Mouse (Mus musculus): ENCODE results near the gene Ttc6. TPM values are rescaled to one million over a fixed set of nuclear protein-coding genes. Genes with fewer than 3 reads are reported as not detected.

The Ttc6 gene
- total RNA-seq, 2 experiments from 2014 or later = 0.73 to 0.98 TPM

- peak; percentile 11 to 32 for DNase-seq (ENCODE audit: low spot score in 2 of 2)
Measured at GRCm38 (mm10) chr12:57545371-57546241, 18.3 kb upstream of the Ttc6 start.

DNA sequence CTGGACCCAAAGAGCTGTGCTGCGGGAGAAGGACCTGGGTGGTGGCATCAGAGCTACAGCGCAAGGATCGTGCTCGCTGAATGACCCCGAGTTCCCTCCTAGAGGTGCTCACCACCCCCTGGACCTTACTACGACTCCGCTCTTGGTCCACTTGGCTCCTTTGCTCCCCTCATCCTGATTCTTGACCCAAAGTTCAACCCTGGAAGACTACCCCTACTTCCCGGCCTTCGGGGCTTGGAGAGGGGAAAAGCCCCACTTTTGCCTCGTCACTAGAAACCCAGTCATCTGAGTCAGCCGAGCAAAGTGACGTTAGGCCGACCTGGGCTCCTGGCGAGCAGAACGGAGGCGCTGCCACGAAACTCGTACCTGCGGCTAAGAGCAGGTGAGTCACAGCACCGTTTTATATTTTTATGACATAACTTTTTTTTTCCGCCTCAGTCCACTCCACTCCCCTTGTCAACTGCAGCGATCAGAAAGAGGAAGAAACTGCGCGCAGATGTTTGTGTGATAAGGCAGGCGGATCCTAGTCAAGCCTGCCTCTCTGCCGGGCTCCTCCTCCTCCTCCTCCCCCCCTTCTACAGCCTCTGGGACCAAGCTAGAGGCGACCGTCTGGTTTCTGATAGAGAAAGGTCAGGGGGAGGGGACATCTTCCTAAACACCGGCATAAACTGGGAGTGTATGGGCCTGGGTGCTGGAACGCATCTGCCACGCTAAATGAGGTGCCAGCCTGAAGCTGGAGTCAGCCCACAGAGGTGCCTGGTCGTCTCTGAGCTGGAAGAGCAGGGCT lies 17.3 kb upstream of the Ttc6 start, which contains the start of gene Foxa1:
Foxa1 (minus strand) TSS at position 502 of the 787 bp plus-strand sequence.
- DNase-seq (ENCODE audit: low spot score in 2 of 2) = peak in 1 of 2 experiments; percentile 5

DNA sequence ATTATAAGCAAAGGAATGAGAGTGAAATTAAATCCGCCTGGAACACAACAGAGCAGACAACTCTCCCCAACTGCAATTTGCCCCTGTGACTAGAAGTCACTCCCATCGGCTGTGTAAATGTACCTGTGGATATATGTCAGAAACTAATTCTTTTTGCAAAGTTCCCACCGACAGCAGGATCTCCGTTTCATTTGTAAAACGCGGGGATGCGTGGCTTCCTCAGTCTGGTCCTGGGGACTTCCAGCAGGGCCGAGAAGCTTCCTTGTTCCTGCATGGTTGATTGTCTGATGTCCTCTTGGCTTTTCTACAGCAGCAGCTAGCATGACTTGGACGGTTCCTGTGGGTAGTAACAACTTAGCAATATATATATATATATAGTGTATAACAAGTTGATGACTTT lies 16.0 kb upstream of the Ttc6 start:
- no peak for DNase-seq (ENCODE audit: low spot score in 2 of 2)

GRCm38 (mm10) chr12:57548352-57548980 lies 15.4 kb upstream of the Ttc6 start:
- peak in 1 of 2 experiments; percentile 12 for DNase-seq (ENCODE audit: low spot score in 2 of 2)

- DNase-seq (ENCODE audit: low spot score in 2 of 2) = no peak
Measured at GRCm38 (mm10) chr12:57548981-57549666, 14.8 kb upstream of the Ttc6 start.

DNA sequence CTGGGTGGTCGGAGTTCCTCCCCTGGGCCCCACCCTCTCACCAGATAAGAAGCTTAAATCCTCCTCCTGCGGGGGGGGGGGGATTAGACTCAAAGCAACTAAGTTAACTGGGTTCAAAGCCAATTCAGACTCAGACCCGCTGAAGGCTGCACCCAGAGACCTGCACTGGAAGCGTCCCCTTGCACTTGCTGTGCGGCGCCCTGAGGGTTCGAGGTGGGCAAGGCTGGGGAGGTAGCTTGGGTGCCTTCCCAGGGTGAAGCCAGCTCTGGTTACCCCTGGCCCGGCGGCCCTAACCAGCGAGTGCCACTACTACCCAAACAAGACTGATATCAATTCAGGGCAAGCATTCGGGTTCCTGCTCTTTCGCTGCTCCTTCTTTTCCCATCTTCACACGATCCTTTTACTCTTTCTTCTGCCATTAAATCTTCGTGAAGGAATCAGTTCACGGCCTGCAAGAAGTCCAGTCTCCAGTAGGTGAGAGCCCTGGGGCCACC lies 14.2 kb upstream of the Ttc6 start:
- no peak for DNase-seq (ENCODE audit: low spot score in 2 of 2)

DNA sequence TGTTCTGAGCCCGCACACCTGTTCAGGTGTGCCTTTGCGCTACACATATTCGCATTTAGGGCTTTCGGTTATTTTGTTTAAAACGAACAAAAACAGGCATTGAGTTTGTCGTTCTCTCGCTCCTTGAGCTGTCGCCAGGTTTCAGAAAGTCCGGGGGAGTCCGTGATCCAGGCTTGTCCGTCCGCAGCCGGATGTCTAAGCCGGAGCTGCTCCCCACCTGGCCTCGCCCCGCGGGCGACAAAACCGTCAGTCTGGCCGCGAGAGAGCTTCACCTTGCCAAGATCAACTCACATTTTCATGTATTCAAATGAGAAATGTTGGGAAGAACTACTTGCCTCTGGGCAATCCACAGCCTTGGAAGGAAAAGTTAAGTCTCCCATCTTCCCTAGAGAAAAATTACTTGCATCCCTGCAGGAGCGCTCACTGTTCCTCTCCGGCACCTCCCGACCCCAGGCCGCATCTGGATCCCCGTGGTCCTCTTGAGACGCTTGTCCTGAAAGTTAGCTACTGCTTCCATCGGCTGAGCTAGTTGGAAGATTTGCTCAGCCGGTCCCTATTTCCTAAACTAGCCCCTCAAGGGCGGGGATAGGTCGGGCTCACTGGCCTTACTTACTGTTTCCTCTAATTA lies 13.6 kb upstream of the Ttc6 start:
- DNase-seq (ENCODE audit: low spot score in 2 of 2) = no peak

GRCm38 (mm10) chr12:57550881-57551280 lies 13.0 kb upstream of the Ttc6 start:
- no peak for DNase-seq (ENCODE audit: low spot score in 2 of 2)

DNA sequence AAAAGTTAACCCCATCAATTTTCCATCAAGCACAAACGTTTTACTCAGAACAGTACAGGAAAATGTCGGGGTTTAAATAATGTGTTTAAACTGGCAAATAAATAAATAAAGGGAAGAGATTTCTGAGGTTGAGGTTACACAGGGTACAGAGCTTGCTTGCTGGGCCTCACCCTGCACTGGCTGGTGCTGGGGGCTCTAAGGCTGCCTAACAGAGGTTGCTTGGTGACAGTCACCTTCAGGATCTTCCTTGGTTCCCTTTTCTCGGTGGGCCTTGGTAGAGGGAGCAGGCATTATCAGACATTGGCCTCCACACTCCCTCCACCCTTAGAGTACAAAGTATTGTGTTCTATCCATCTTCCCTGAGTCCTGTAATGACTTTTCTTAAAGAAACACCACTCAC lies 11.6 kb upstream of the Ttc6 start:
- no peak for DNase-seq (ENCODE audit: low spot score in 2 of 2)

GRCm38 (mm10) chr12:57554091-57554490 lies 9.8 kb upstream of the Ttc6 start:
- DNase-seq (ENCODE audit: low spot score in 2 of 2) = no peak

DNA sequence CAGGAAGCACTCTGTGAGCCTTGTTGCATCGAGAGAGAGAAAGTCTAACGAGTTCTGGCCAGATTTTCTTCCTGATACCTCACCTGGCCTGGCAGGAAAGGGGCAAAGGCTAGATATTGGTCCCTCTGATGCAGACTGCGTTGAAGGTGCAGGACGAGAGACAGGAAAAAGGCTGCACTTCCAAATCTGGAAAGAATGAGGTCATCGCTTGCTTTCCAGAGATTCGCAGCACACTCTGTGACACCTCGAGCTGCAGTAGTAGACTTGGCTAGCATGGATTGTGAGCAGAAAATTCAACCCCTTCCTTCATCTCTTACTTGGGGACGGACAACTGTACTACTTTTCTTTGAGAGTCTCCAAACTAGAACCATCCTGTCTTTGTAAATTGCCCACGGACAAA lies 7.9 kb downstream of the Ttc6 start:
- DNase-seq (ENCODE audit: low spot score in 2 of 2) = no peak

DNA sequence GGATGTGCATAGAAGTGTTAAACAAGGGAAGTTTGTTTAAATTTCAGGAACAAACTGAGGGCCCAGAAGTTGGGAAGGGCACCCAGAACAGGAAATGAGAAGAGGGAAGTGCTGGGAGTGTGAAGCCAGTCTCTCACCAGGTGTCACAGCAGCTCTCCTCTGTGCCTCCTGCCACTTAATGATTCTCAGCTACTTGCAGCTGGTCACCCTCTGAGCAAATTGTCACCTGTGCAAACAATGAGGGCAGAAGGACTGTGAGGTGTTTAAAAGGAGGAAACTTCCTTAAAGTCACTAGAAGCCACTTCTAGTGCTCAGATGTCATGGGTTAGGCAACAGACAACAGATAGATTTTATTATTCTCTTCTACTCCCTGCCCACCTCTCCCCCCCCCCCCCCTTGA lies 8.5 kb downstream of the Ttc6 start:
- no peak for DNase-seq (ENCODE audit: low spot score in 2 of 2)

GRCm38 (mm10) chr12:57575931-57576628 lies 12.2 kb downstream of the Ttc6 start:
- DNase-seq (ENCODE audit: low spot score in 2 of 2) = peak; percentile 40 to 67

DNA sequence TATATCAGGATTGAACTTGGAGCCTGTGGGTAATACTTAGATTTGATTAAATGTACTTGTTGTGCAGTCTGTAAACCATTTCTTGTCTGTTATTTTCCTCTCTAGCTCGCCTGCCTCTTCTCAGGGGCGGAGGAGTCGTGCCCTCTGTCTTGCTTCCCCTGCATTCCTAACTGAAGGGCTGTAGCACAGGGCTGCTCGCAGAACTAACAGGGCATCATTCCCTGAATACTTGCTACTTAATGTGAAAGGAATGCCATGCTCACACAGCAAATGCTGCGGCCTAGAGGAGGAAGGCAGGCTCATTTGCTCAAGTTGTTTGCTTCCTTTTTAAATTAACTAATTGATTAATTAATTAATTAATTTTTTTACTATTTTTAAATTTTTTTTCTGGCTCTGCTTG lies 43.7 kb downstream of the Ttc6 start:
- DNase-seq (ENCODE audit: low spot score in 2 of 2) = no peak

- no peak for DNase-seq (ENCODE audit: low spot score in 2 of 2)
Measured at GRCm38 (mm10) chr12:57615137-57615536, 51.2 kb downstream of the Ttc6 start.

GRCm38 (mm10) chr12:57622030-57622429 lies 58.1 kb downstream of the Ttc6 start:
- no peak for DNase-seq (ENCODE audit: low spot score in 2 of 2)

DNA sequence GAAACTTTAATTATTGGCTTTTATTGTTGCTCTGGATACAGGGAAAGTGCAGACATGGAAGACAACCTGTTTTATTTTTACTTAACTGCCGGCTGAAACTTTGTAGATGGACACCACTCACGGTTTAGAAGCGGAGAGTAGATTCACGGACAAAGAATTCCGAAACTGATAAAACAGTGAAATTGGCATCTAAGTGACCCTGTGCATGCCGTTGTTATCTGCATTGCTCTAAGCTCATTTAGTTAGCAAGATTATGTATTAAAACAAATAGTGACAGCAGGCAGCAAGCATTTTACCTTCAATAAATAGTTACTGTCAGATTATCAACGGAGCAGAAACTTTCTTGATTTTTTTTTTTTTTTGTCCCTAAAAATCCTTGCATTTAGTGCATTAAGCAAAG lies 59.4 kb downstream of the Ttc6 start:
- DNase-seq (ENCODE audit: low spot score in 2 of 2) = no peak

- no peak for DNase-seq (ENCODE audit: low spot score in 2 of 2)
Measured at GRCm38 (mm10) chr12:57624011-57624608, 60.2 kb downstream of the Ttc6 start.

DNA sequence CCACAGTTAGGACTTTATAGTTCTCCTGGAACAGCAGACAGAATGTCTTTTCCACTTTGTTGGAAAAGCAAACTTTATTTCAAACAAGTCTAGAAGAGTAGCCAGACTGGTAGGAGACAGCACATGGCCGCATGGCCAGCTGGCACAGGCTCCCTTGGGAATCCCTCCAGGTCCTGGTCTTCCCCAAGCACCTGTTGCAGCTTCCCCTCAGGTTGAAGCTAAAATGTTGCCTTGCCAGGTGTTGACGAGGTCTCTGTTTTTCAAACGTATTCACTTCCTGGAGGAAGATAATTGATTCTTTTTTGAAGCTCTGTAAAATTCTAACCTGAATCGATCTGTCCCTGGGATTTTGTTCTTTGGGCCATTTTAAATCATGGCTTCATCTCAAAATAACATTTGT lies 86.1 kb downstream of the Ttc6 start:
- peak in 1 of 2 experiments; percentile 7 for DNase-seq (ENCODE audit: low spot score in 2 of 2)

All from layer of hippocampus, postnatal 10 days (tissue).